Mouse (Mus musculus) liver, embryonic 16.5 days (tissue): ENCODE measurements around the gene Tmem205. TPM values are rescaled to one million over a fixed set of nuclear protein-coding genes. Genes with fewer than 3 reads are reported as not detected.

ENCODE experiments used
- polyA plus RNA-seq: library from polyadenylated mRNA; unstranded; fragments of >200 nt; fragmentation: Nextera tagmentation; extraction: Ambion mirVana; gene quantifications from 2 replicates; pipeline ENCODE4 v1.2.1, GENCODE M21; 2015

Gene Tmem205
- polyA plus RNA-seq, 1 experiment from 2014 or later: 194 TPM

Other genes with a start within 250 kb of the Tmem205 start
- 23.9 and 29.3 TPM in 2 replicates for gene Ldlr, start 204.1 kb downstream of the Tmem205 start, polyA plus RNA-seq
- 68.0 and 75.7 TPM in 2 replicates for gene Spc24, start 167.3 kb downstream of the Tmem205 start, polyA plus RNA-seq
- 3.8 and 5.0 TPM in 2 replicates for gene Kank2, start 128.8 kb downstream of the Tmem205 start, polyA plus RNA-seq
- 51.1 and 55.7 TPM in 2 replicates for gene Angptl8, start 92.0 kb downstream of the Tmem205 start, polyA plus RNA-seq
- gene Dock6, start 74.9 kb downstream of the Tmem205 start, polyA plus RNA-seq: 5.0 and 5.3 TPM in 2 replicates
- gene Rab3d, start 9.4 kb downstream of the Tmem205 start, polyA plus RNA-seq: 12.9 and 13.9 TPM in 2 replicates
- gene Ccdc159, start 85 bp downstream of the Tmem205 start, polyA plus RNA-seq: 1.3 and 1.6 TPM in 2 replicates
- gene Plppr2, start 9.5 kb upstream of the Tmem205 start, polyA plus RNA-seq: 0.96 and 1.4 TPM in 2 replicates
- 2.1 and 2.3 TPM in 2 replicates for gene Swsap1, start 28.2 kb upstream of the Tmem205 start, polyA plus RNA-seq
- gene Epor, start 36.0 kb upstream of the Tmem205 start, polyA plus RNA-seq: 115 and 116 TPM in 2 replicates
- gene Rgl3, start 61.9 kb upstream of the Tmem205 start, polyA plus RNA-seq: 0.14 and 0.32 TPM in 2 replicates
- gene Ccdc151, start 75.1 kb upstream of the Tmem205 start, polyA plus RNA-seq: 0.05 TPM in 1 of 2 replicates, not detected in the other
- 51.2 and 52.5 TPM in 2 replicates for gene Prkcsh, start 75.2 kb upstream of the Tmem205 start, polyA plus RNA-seq
- 0.04 TPM in 1 of 2 replicates, not detected in the other for gene Elavl3, start 124.5 kb upstream of the Tmem205 start, polyA plus RNA-seq
- not detected in 2 replicates for gene Gm49318, start 143.7 kb upstream of the Tmem205 start, polyA plus RNA-seq
- gene Zfp653, start 143.8 kb upstream of the Tmem205 start, polyA plus RNA-seq: 5.7 and 6.2 TPM in 2 replicates
- 21.1 and 22.2 TPM in 2 replicates for gene Ecsit, start 157.9 kb upstream of the Tmem205 start, polyA plus RNA-seq
- 0.22 and 1.8 TPM in 2 replicates for gene Cnn1, start 171.7 kb upstream of the Tmem205 start, polyA plus RNA-seq
- gene Elof1, start 189.6 kb upstream of the Tmem205 start, polyA plus RNA-seq: 77.8 and 78.7 TPM in 2 replicates
- gene Acp5, start 208.2 kb upstream of the Tmem205 start, polyA plus RNA-seq: 228 and 240 TPM in 2 replicates
- gene Pigyl, start 229.3 kb upstream of the Tmem205 start, polyA plus RNA-seq: 28.9 and 34.6 TPM in 2 replicates